Mouse (Mus musculus) bone marrow, adult 2 months (tissue): Measurements from ENCODE around the gene Stk10.

Experiments used
- CTCF ChIP-seq: fragments of 200-500 bp; IDR thresholded peaks from 2 replicates; pipeline ENCODE4 v1.5.1; 2011; ENCODE audit warnings: low read length, control low read depth; ENCODE audit not compliant: control insufficient read depth, insufficient read depth
- POLR2A ChIP-seq: fragments of 200-500 bp; IDR thresholded peaks from 2 replicates; pipeline ENCODE4 v1.6.1; 2011; ENCODE audit warnings: low read depth, mild to moderate bottlenecking, control low read depth, low read length, borderline replicate concordance; ENCODE audit not compliant: control insufficient read depth

- TF ChIP-seq CTCF (no peak), POLR2A (no peak)
These were observed 88.8 kb downstream of the Stk10 start for GRCm38 (mm10) chr11:32621831-32622478.
